In the genomic region with DNA sequence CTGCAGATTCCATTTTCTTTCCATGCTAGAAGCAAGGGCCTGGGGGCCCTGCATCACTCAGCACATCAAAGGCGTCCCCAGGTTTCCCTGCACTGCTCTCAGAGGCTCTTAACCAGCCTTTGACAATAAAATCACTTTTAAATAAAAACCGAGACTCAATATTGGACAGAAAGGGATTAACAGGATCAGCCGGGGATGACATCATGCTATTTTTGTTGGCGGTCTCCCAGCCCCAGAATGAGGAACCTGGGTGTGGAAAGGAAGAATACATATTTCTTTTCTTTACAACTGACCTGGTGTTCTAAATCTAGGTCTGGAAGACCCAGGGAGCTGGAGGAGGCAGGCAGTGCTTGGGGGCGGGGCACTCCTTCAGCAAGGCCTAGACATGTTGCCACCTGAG, we compare ENCODE assay signal across 11 mouse cellular contexts. TPM values are rescaled to one million over a fixed set of nuclear protein-coding genes. Genes with fewer than 3 reads are reported as not detected.
DNase-seq lines count a peak whose midpoint lies in the region; ATAC-seq and TF ChIP-seq lines count a peak whose summit lies in the region.
"Had no signal": no experiment of that assay in that cellular context is flagged by ENCODE, and none has a peak within 500 bp of the region (broad histone marks: within the 10 kb centered on the region; RNA-seq: fewer than 3 reads in every experiment).

No protein-coding gene starts in this region.

- no peaks in the 10 kb centered on the region for H3K27me3 ChIP-seq in MEL (ENCODE audit: control insufficient read depth in 1 of 2, insufficient read depth in 2 of 2, low read length in 2 of 2)
- no peaks in the 10 kb centered on the region for H3K27me3 ChIP-seq in embryonic facial prominence, embryonic 14.5 days (replicated peaks; ENCODE audit: control insufficient read depth, insufficient read depth, low read length)
- no peaks in the 10 kb centered on the region for H3K27me3 ChIP-seq in limb, embryonic 13.5 days

- H3K79me2 ChIP-seq in MEL (ENCODE audit: control insufficient read depth, insufficient read depth, low read length, poor library complexity): no peaks in the 10 kb centered on the region

- peaks cover 5 to 17% of the 10 kb centered on the region in 2 experiments; a peak in 3 of 4 replicates for H3K4me1 ChIP-seq in MEL (ENCODE audit: control insufficient read depth in 1 of 2, insufficient read depth in 2 of 2, low read length in 2 of 2)
- peaks cover 27% of the 10 kb centered on the region for H3K4me1 ChIP-seq in embryonic facial prominence, embryonic 14.5 days (ENCODE audit: control insufficient read depth, insufficient read depth, low read length)
- H3K4me1 ChIP-seq in limb, embryonic 13.5 days: peaks cover 35% of the 10 kb centered on the region

- TF ChIP-seq CTCF in MEL (IDR thresholded peaks at IDR 0.05 in 2 of 3, conservative IDR thresholded peaks at IDR 0.05 in 1 of 3; ENCODE audit: control insufficient read depth in 1 of 3, insufficient read depth in 1 of 3, low read depth in 2 of 3, low read length in 3 of 3, poor library complexity in 1 of 3, severe bottlenecking in 1 of 3): no peak

- H3K4me3 ChIP-seq in MEL (ENCODE audit: control insufficient read depth in 1 of 2, insufficient read depth in 1 of 2, low read depth in 2 of 2, low read length in 2 of 2): no peak overlapping the region
- no peak overlapping the region for H3K4me3 ChIP-seq in embryonic facial prominence, embryonic 14.5 days (ENCODE audit: low read depth, low read length)
- H3K4me3 ChIP-seq in limb, embryonic 13.5 days: no peak overlapping the region

- ATAC-seq in embryonic facial prominence, embryonic 14.5 days (ENCODE audit: low read depth): peak; percentile 90
- ATAC-seq in limb, embryonic 13.5 days (ENCODE audit: low FRiP score, low read depth): peak; percentile 85
- ATAC-seq in frontal cortex, adult (ENCODE audit: low TSS enrichment): no peak

- intact Hi-C loops in left cerebral cortex, postnatal 4 days (cut with DNase I): no loop called here

- DNase-seq in gastrocnemius, postnatal 10 days: peak; percentile 39
- DNase-seq in gastrocnemius, adult 8-10 months (ENCODE audit: low spot score in 2 of 2): no peak
- peak; percentile 44 for DNase-seq in MEL (ENCODE audit: low read depth, low spot score)
- DNase-seq in embryonic facial prominence, embryonic 14.5 days (ENCODE audit: low spot score): peak; percentile 84
- no peak for DNase-seq in lung, adult 18-20 months
- DNase-seq in left cerebral cortex, postnatal 4 days: no peak
- DNase-seq: cerebellum, adult 8-10 months; kidney, adult 9 months; lung, postnatal 36 days had no signal

- no peak overlapping the region for H3K4me2 ChIP-seq in embryonic facial prominence, embryonic 14.5 days (ENCODE audit: low read depth, low read length)
- H3K4me2 ChIP-seq in limb, embryonic 13.5 days (replicated peaks): no peak overlapping the region

- no peaks in the 10 kb centered on the region for H3K36me3 ChIP-seq in MEL (ENCODE audit: control insufficient read depth in 1 of 2, insufficient read depth in 2 of 2, low read length in 2 of 2)
- no peaks in the 10 kb centered on the region for H3K36me3 ChIP-seq in embryonic facial prominence, embryonic 14.5 days (ENCODE audit: control insufficient read depth, insufficient read depth, low read length)
- H3K36me3 ChIP-seq in limb, embryonic 13.5 days: no peaks in the 10 kb centered on the region

- 32% methylated on average over 5 of the region's 5 CpGs for WGBS in embryonic facial prominence, embryonic 14.5 days
- 22% methylated on average over 5 of the region's 5 CpGs for WGBS in limb, embryonic 13.5 days

- TF ChIP-seq RAD21 in MEL (IDR thresholded peaks at IDR 0.05; ENCODE audit: low read depth, low read length): no peak

- H3K27ac ChIP-seq in MEL (ENCODE audit: control insufficient read depth, low read depth, low read length): no peak overlapping the region
- peak overlapping the region; percentile 48 for H3K27ac ChIP-seq in embryonic facial prominence, embryonic 14.5 days (replicated peaks; ENCODE audit: low read depth, low read length)
- H3K27ac ChIP-seq in limb, embryonic 13.5 days: peak overlapping the region; percentile 83; the same call in 1 of the 2 replicates

- no peaks in the 10 kb centered on the region for H3K9me3 ChIP-seq in MEL (replicated peaks; ENCODE audit: insufficient read depth, low read length)
- no peaks in the 10 kb centered on the region for H3K9me3 ChIP-seq in embryonic facial prominence, embryonic 14.5 days (ENCODE audit: control insufficient read depth, low read length)
- H3K9me3 ChIP-seq in limb, embryonic 13.5 days: no peaks in the 10 kb centered on the region

- no peak for TF ChIP-seq POLR2A in MEL (IDR thresholded peaks at IDR 0.05; ENCODE audit: control insufficient read depth in 1 of 2, insufficient read depth in 1 of 2, low read depth in 1 of 2, low read length in 2 of 2, poor library complexity in 1 of 2)

- TF ChIP-seq EP300 in MEL (IDR thresholded peaks at IDR 0.05; ENCODE audit: low read depth in 1 of 2, low read length in 2 of 2): no peak

- H3K9ac ChIP-seq in MEL (ENCODE audit: control insufficient read depth, low read depth, low read length, poor library complexity, severe bottlenecking): no peak overlapping the region
- no peak overlapping the region for H3K9ac ChIP-seq in embryonic facial prominence, embryonic 14.5 days (ENCODE audit: low read depth, low read length)
- no peak overlapping the region for H3K9ac ChIP-seq in limb, embryonic 13.5 days

TF ChIP-seq in MEL, 35 proteins besides CTCF, POLR2A, EP300 and RAD21:
- TF ChIP-seq TBP (IDR thresholded peaks at IDR 0.05; ENCODE audit: low read depth, low read length): no peak
- TF ChIP-seq ETS1 (IDR thresholded peaks at IDR 0.05; ENCODE audit: low read depth, low read length): peak; percentile 38; the same call in 1 of the 2 replicates
- no peak for TF ChIP-seq BHLHE40 (IDR thresholded peaks at IDR 0.05; ENCODE audit: borderline replicate concordance, low read depth, low read length)
- no peak for TF ChIP-seq USF1 (IDR thresholded peaks at IDR 0.05; ENCODE audit: low read depth, low read length)
- TF ChIP-seq POLR2AphosphoS2 (IDR thresholded peaks at IDR 0.05; ENCODE audit: low read length): no peak

RNA-seq across cellular contexts. Expression of gene Tpm1, which starts 32.5 kb away (rescaled TPM):
- over 10,000 TPM; 16,629 to 18,397 TPM for total RNA-seq in gastrocnemius, postnatal 10 days (2021)
- total RNA-seq in gastrocnemius, adult 8-10 months (2022): over 10,000 TPM; 24,112 to 28,307 (median 24,365) TPM
- total RNA-seq in MEL (2012; rRNA removed): 38.2 and 56.5 TPM in 2 replicates
- 100 to 1,000 TPM in 1 of 2 experiments, not detected in 1; 113 TPM for polyA plus RNA-seq in MEL (2012; ENCODE audit: insufficient read depth in 1 of 2, insufficient read length in 2 of 2, low read depth in 1 of 2, low replicate concordance in 2 of 2, missing spikeins in 1 of 2)
- 985 and 1,264 TPM in 2 replicates for polyA plus RNA-seq in embryonic facial prominence, embryonic 14.5 days (2014; fragmentation: Nextera tagmentation; extraction: Ambion mirVana)
- 775 and 786 TPM in 2 replicates for polyA plus RNA-seq in limb, embryonic 13.5 days (2015; fragmentation: Nextera tagmentation; extraction: Ambion mirVana)
- total RNA-seq in left cerebral cortex, postnatal 4 days (2021): 100 to 1,000 TPM; 147 to 152 TPM

Comparison
In these comparisons a context has a peak if more than half of its experiments do, and no peak if none do; other contexts are left out.
1. DNase-seq: peak in gastrocnemius, postnatal 10 days (single experiment), MEL (single experiment) and embryonic facial prominence, embryonic 14.5 days (single experiment); none in gastrocnemius, adult 8-10 months (0 of 2), lung, adult 18-20 months (0 of 2) and left cerebral cortex, postnatal 4 days (single experiment).
2. RNA of gene Tpm1, which starts 32.5 kb away (total RNA-seq): 24,112 to 28,307 TPM in gastrocnemius, adult 8-10 months and 16,629 to 18,397 TPM in gastrocnemius, postnatal 10 days; 147 to 152 TPM in left cerebral cortex, postnatal 4 days and 38.2 to 56.5 TPM in MEL; every median in the first group is over 100 times any median in the second.